Mouse (Mus musculus): Measurements from ENCODE around the gene Gpr3.

DNA sequence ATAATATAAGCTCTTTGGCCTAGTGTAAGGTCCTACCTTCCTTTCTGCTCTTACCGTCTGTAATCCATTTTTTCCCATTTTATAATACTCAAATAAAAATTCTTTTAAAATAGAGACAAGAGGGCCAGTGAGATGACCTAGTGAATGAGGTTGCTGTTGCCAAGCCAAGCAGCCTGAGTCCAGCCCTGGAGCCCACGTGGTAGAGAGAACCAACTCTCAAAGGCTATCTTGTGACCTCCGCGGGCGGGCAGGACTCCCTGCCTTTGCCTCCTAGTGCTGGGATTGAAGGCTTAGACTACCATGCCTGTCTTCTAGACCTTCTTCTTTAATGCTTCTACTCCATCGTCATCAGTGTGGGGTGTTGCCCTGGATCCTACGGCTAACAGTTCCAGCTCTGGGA is 33.1 kb downstream of the Gpr3 start:
- no peak for TF ChIP-seq CTCF (IDR thresholded peaks at IDR 0.05; ENCODE audit: low read depth, low read length)
- TF ChIP-seq EP300 (IDR thresholded peaks at IDR 0.05; ENCODE audit: insufficient read depth, low read depth, low read length), result no peak
- TF ChIP-seq POLR2A (IDR thresholded peaks at IDR 0.05; ENCODE audit: insufficient read depth, low read length), result no peak

Measured in ES-Bruce4 (cell line).